Mouse (Mus musculus): Measurements from ENCODE around the gene Sh3pxd2a. TPM values are rescaled to one million over a fixed set of nuclear protein-coding genes. Genes with fewer than 3 reads are reported as not detected.

Gene Sh3pxd2a
- total RNA-seq (2021) = 10 to 100 TPM; 47.7 to 59.2 TPM

- DNase-seq = peak in 1 of 2 experiments; percentile 65
- intact Hi-C loops (cut with DNase I) = loop anchor here (1.0 to 10.0 kb wide), 4 partner anchors 38 to 200 kb away; no protein-coding TSS in a partner anchor
Measured at GRCm38 (mm10) chr19:47464304-47465241, at the start of gene Sh3pxd2a. Gene Sh3pxd2a (minus strand): TSS chr19:47464401.

GRCm38 (mm10) chr19:47513618-47513897, 49.4 kb upstream of the Sh3pxd2a start:
- no peak for DNase-seq
- intact Hi-C loops (cut with DNase I) = no loop called here

GRCm38 (mm10) chr19:47512794-47513617, 48.8 kb upstream of the Sh3pxd2a start:
- intact Hi-C loops (cut with DNase I) = no loop called here
- DNase-seq = no peak

- DNase-seq = no peak
- intact Hi-C loops (cut with DNase I) = loop anchor here (2.0 kb wide), 2 partner anchors 25 to 67 kb away; partner anchors contain the start of genes Slk and Stn1
Measured at GRCm38 (mm10) chr19:47511958-47512357, 47.8 kb upstream of the Sh3pxd2a start.

- DNase-seq = no peak
- intact Hi-C loops (cut with DNase I) = loop anchor here (2.0 kb wide), 2 partner anchors 26 to 68 kb away; partner anchors contain the start of genes Slk and Stn1
Measured at GRCm38 (mm10) chr19:47511294-47511675, 47.1 kb upstream of the Sh3pxd2a start.

- intact Hi-C loops (cut with DNase I) = loop anchor here (2.0 kb wide), 2 partner anchors 26 to 68 kb away; partner anchors contain the start of genes Slk and Stn1
Measured at GRCm38 (mm10) chr19:47510473-47511293, 46.5 kb upstream of the Sh3pxd2a start.

GRCm38 (mm10) chr19:47510135-47510472, 45.9 kb upstream of the Sh3pxd2a start:
- intact Hi-C loops (cut with DNase I) = loop anchor here (2.0 kb wide), 2 partner anchors 27 to 69 kb away; partner anchors contain the start of genes Slk and Stn1
- no peak for DNase-seq

More at GRCm38 (mm10) chr19:47510473-47511293, 46.5 kb upstream of the Sh3pxd2a start:
- DNase-seq = peak in 1 of 2 experiments; percentile 36

- intact Hi-C loops (cut with DNase I) = loop anchor here (5.0 kb wide), 2 partner anchors 108 to 288 kb away; no protein-coding TSS in a partner anchor
- no peak for DNase-seq
Measured at GRCm38 (mm10) chr19:47508771-47509281, 44.6 kb upstream of the Sh3pxd2a start.

GRCm38 (mm10) chr19:47508191-47508590, 44.0 kb upstream of the Sh3pxd2a start:
- intact Hi-C loops (cut with DNase I) = loop anchor here (5.0 kb wide), 2 partner anchors 109 to 289 kb away; no protein-coding TSS in a partner anchor
- no peak for DNase-seq

GRCm38 (mm10) chr19:47507128-47508121, 43.2 kb upstream of the Sh3pxd2a start:
- peak; percentile 75 to 77 for DNase-seq
- intact Hi-C loops (cut with DNase I) = loop anchor here (1.0 to 5.0 kb wide), 4 partner anchors 110 to 314 kb away; partner anchors contain the start of gene Sfr1

GRCm38 (mm10) chr19:47503625-47504024, 39.4 kb upstream of the Sh3pxd2a start:
- DNase-seq = no peak
- intact Hi-C loops (cut with DNase I) = loop anchor here (2.0 kb wide), 1 partner anchor 39 kb away; the partner anchor contains the start of gene Sh3pxd2a

GRCm38 (mm10) chr19:47502563-47502962, 38.4 kb upstream of the Sh3pxd2a start:
- intact Hi-C loops (cut with DNase I) = loop anchor here (1.0 to 2.0 kb wide), 2 partner anchors 38 to 146 kb away; partner anchors contain the start of gene Sh3pxd2a
- DNase-seq = no peak

GRCm38 (mm10) chr19:47500389-47501011, 36.3 kb upstream of the Sh3pxd2a start:
- DNase-seq = no peak
- intact Hi-C loops (cut with DNase I) = no loop called here

- DNase-seq = no peak
- intact Hi-C loops (cut with DNase I) = no loop called here
Measured at GRCm38 (mm10) chr19:47499841-47500240, 35.6 kb upstream of the Sh3pxd2a start.

- DNase-seq = no peak
- intact Hi-C loops (cut with DNase I) = no loop called here
Measured at GRCm38 (mm10) chr19:47498942-47499341, 34.7 kb upstream of the Sh3pxd2a start.

- intact Hi-C loops (cut with DNase I) = no loop called here
- DNase-seq = no peak
Measured at GRCm38 (mm10) chr19:47497736-47498135, 33.5 kb upstream of the Sh3pxd2a start.

- intact Hi-C loops (cut with DNase I) = no loop called here
- DNase-seq = no peak
Measured at GRCm38 (mm10) chr19:47497313-47497712, 33.1 kb upstream of the Sh3pxd2a start.

All from heart, postnatal 36 days (tissue).